Mouse (Mus musculus) naive thymus-derived CD4-positive, alpha-beta T cell, adult 2 months (primary cell): Measurements from ENCODE around the gene Wbp1.
A peak's percentile ranks its signal among the peaks of the same experiment; 100 is the strongest.

Source experiments
- DNase-seq: peaks from one replicate; pipeline ENCODE4 v3.0.0-alpha.2; 2011; ENCODE audit warnings: low read depth

The Wbp1 gene

GRCm38 (mm10) chr6:83116373-83117164 lies 4.8 kb downstream of the Wbp1 start:
- DNase-seq: peak; percentile 13

- peak; percentile 65 for DNase-seq
Measured at GRCm38 (mm10) chr6:83115682-83116372, 5.5 kb downstream of the Wbp1 start.

GRCm38 (mm10) chr6:83115011-83115671 lies 6.2 kb downstream of the Wbp1 start, which contains the start of gene Mogs:
Gene Mogs, plus strand, starts transcription at chr6:83115496.
- DNase-seq: peak; percentile 89

- DNase-seq: no peak
Measured at GRCm38 (mm10) chr6:83111510-83112136, 9.7 kb downstream of the Wbp1 start.

GRCm38 (mm10) chr6:83108762-83109668 lies 12.3 kb downstream of the Wbp1 start, which contains the start of gene Mrpl53:
Gene Mrpl53, plus strand, starts transcription at chr6:83109040.
- DNase-seq: peak; percentile 71

GRCm38 (mm10) chr6:83107566-83108400 lies 13.6 kb downstream of the Wbp1 start:
- DNase-seq: peak; percentile 87

GRCm38 (mm10) chr6:83104158-83104557 lies 17.2 kb downstream of the Wbp1 start:
- no peak for DNase-seq

GRCm38 (mm10) chr6:83103130-83103650 lies 18.2 kb downstream of the Wbp1 start:
- no peak for DNase-seq

GRCm38 (mm10) chr6:83101688-83102556 lies 19.4 kb downstream of the Wbp1 start:
- DNase-seq: peak; percentile 85

- DNase-seq: peak; percentile 94
Measured at GRCm38 (mm10) chr6:83101316-83101687, 20.1 kb downstream of the Wbp1 start, which contains the start of the genes Ccdc142 and Gm42688. Gene Ccdc142, plus strand, starts transcription at chr6:83101601. Gene Gm42688, plus strand, starts transcription at chr6:83101617.

- DNase-seq: no peak
Measured at GRCm38 (mm10) chr6:83098411-83098810, 22.9 kb downstream of the Wbp1 start.

GRCm38 (mm10) chr6:83095968-83096367 lies 25.4 kb downstream of the Wbp1 start:
- DNase-seq: peak; percentile 89

- no peak for DNase-seq
Measured at GRCm38 (mm10) chr6:83092416-83093127, 28.8 kb downstream of the Wbp1 start.

- DNase-seq: no peak
Measured at GRCm38 (mm10) chr6:83087926-83088260, 33.5 kb downstream of the Wbp1 start.

- no peak for DNase-seq
Measured at GRCm38 (mm10) chr6:83087205-83087925, 34.0 kb downstream of the Wbp1 start.

- DNase-seq: peak; percentile 55
Measured at GRCm38 (mm10) chr6:83086121-83087035, 35.0 kb downstream of the Wbp1 start, which contains the start of gene Lbx2. Gene Lbx2, plus strand, starts transcription at chr6:83086367.
